Mouse (Mus musculus): ENCODE measurements around the gene Neurl3.

DNA sequence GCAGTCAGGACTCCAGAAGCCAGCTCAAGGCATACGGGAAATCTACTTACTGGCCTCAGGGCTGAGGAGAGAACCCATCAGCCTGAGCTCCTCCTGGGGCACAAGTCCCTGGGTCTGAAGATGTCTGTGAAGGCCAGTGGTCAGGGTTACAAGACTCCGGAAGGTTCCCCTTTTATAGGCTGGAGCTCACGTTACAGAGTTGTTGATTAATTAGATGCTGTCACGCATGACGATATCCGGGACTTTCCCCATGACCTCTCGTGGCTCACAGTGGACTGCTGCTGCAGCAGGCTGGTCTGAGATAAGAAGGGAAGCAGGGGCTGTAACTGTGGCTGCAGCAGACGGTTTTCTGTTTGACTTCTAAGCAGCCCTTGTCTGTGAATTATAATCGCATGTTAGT, 1.2 kb downstream of the Neurl3 start:
- TF ChIP-seq CTCF (IDR thresholded peaks at IDR 0.05; ENCODE audit: control insufficient read depth, insufficient read depth, insufficient replicate concordance, low read depth, low read length), result no peak
- no peak for TF ChIP-seq POLR2A (IDR thresholded peaks at IDR 0.05; ENCODE audit: control insufficient read depth, low read depth, low read length)

Data from testis, adult 2 months (tissue).